Mouse (Mus musculus): ENCODE results near the gene Serpina3n. TPM values are rescaled to one million over a fixed set of nuclear protein-coding genes. Genes with fewer than 3 reads are reported as not detected.
"Not testable (repeated sequence)": the region's sequence is repeated elsewhere in the genome, so short reads cannot be mapped to it uniquely, and the experiment has no call there.

Serpina3n gene
- polyA plus RNA-seq, 1 experiment from 2014 or later, result 0.08 TPM

DNA sequence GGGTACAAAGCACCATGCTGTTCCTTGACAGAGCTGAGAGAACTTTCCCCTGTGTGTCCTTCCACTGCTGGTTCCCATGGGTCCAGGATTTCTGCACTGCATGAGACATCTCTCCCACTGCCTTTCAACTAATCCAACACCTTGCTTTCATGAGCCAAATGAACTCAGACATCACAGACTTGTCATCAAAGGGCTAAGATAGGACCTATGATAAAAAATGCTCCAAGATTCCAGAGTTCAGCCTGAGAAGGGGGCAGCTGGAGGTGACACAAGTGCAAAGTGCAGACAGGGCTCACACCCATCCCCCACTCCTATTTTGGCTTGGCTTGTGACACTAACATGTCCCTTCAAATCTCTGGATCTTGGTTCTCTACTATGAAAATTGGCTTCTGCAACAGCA is 18.1 kb upstream of the Serpina3n start:
- ATAC-seq (ENCODE audit: low FRiP score) (no peak), DNase-seq (ENCODE audit: low spot score) (no peak)
- Histone ChIP-seq H3K4me2 (replicated peaks; ENCODE audit: low read depth, low read length) (no peak overlapping the region), H3K9ac (ENCODE audit: low read depth, low read length) (no peak overlapping the region), H3K4me1 (replicated peaks; ENCODE audit: control insufficient read depth, insufficient read depth, low read length) (no peaks in the 10 kb centered on the region), H3K36me3 (ENCODE audit: control insufficient read depth, insufficient read depth, low read length) (no peaks in the 10 kb centered on the region), H3K4me3 (ENCODE audit: low read depth, low read length) (no peak overlapping the region), H3K9me3 (ENCODE audit: control insufficient read depth, low read length) (no peaks in the 10 kb centered on the region), H3K27ac (ENCODE audit: low read depth, low read length) (no peak overlapping the region), H3K27me3 (ENCODE audit: control insufficient read depth, insufficient read depth, low read length) (no peaks in the 10 kb centered on the region)

- H3K9me3 ChIP-seq (ENCODE audit: control insufficient read depth, low read length); ATAC-seq (ENCODE audit: low FRiP score); H3K36me3 ChIP-seq (ENCODE audit: control insufficient read depth, insufficient read depth, low read length); H3K4me2 ChIP-seq (replicated peaks; ENCODE audit: low read depth, low read length); H3K27ac ChIP-seq (ENCODE audit: low read depth, low read length); H3K4me3 ChIP-seq (ENCODE audit: low read depth, low read length); H3K4me1 ChIP-seq (replicated peaks; ENCODE audit: control insufficient read depth, insufficient read depth, low read length); H3K9ac ChIP-seq (ENCODE audit: low read depth, low read length); DNase-seq (ENCODE audit: low spot score); H3K27me3 ChIP-seq (ENCODE audit: control insufficient read depth, insufficient read depth, low read length): not testable (repeated sequence)
- 58% methylated on average over 2 of the region's 2 CpGs for WGBS
Measured at GRCm38 (mm10) chr12:104391057-104391456, 15.5 kb upstream of the Serpina3n start.

DNA sequence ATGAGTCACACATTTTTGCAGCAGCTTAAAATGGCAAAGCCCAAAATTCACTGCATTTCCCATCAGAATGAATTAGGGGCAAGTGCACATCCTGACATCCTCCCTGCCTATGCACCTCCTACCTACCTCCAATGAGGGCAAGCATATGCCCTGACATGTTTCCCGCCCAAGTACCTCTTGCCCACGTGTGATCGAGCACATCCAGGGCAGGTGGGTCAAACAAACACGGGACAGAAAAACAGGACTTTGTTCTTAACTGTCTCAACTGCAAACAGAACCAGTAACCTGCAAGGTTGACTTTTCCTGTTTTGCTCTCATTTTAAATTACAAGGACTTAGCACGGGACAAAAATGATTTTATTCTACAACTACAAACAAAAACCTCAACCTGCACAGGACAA is 2.6 kb upstream of the Serpina3n start:
- 85% methylated on average over 5 of the region's 5 CpGs for WGBS
- Histone ChIP-seq H3K4me1 (replicated peaks; ENCODE audit: control insufficient read depth, insufficient read depth, low read length) (no peaks in the 10 kb centered on the region), H3K9ac (ENCODE audit: low read depth, low read length) (no peak overlapping the region), H3K27me3 (ENCODE audit: control insufficient read depth, insufficient read depth, low read length) (no peaks in the 10 kb centered on the region), H3K9me3 (ENCODE audit: control insufficient read depth, low read length) (no peaks in the 10 kb centered on the region), H3K36me3 (ENCODE audit: control insufficient read depth, insufficient read depth, low read length) (no peaks in the 10 kb centered on the region), H3K4me3 (ENCODE audit: low read depth, low read length) (no peak overlapping the region), H3K4me2 (replicated peaks; ENCODE audit: low read depth, low read length) (no peak overlapping the region), H3K27ac (ENCODE audit: low read depth, low read length) (no peak overlapping the region)
- ATAC-seq (ENCODE audit: low FRiP score), result no peak
- no peak for DNase-seq (ENCODE audit: low spot score)

GRCm38 (mm10) chr12:104412507-104412906 is 6.0 kb downstream of the Serpina3n start:
- no peak overlapping the region for H3K4me2 ChIP-seq (replicated peaks; ENCODE audit: low read depth, low read length)
- no peak overlapping the region for H3K4me3 ChIP-seq (ENCODE audit: low read depth, low read length)
- no peak overlapping the region for H3K9ac ChIP-seq (ENCODE audit: low read depth, low read length)
- no peaks in the 10 kb centered on the region for H3K27me3 ChIP-seq (ENCODE audit: control insufficient read depth, insufficient read depth, low read length)
- no peak overlapping the region for H3K27ac ChIP-seq (ENCODE audit: low read depth, low read length)
- H3K36me3 ChIP-seq (ENCODE audit: control insufficient read depth, insufficient read depth, low read length), result no peaks in the 10 kb centered on the region
- DNase-seq (ENCODE audit: low spot score), result no peak
- 88% methylated on average over 6 of the region's 6 CpGs for WGBS
- no peaks in the 10 kb centered on the region for H3K9me3 ChIP-seq (ENCODE audit: control insufficient read depth, low read length)
- no peak for ATAC-seq (ENCODE audit: low FRiP score)
- H3K4me1 ChIP-seq (replicated peaks; ENCODE audit: control insufficient read depth, insufficient read depth, low read length), result no peaks in the 10 kb centered on the region

GRCm38 (mm10) chr12:104414576-104414975 is 8.0 kb downstream of the Serpina3n start:
- no peaks in the 10 kb centered on the region for H3K27me3 ChIP-seq (ENCODE audit: control insufficient read depth, insufficient read depth, low read length)
- H3K36me3 ChIP-seq (ENCODE audit: control insufficient read depth, insufficient read depth, low read length), result no peaks in the 10 kb centered on the region
- no peaks in the 10 kb centered on the region for H3K9me3 ChIP-seq (ENCODE audit: control insufficient read depth, low read length)
- DNase-seq (ENCODE audit: low spot score) (no peak), ATAC-seq (ENCODE audit: low FRiP score) (no peak)
- H3K4me2 ChIP-seq (replicated peaks; ENCODE audit: low read depth, low read length), result no peak overlapping the region
- no peak overlapping the region for H3K9ac ChIP-seq (ENCODE audit: low read depth, low read length)
- 80% methylated on average over 2 of the region's 2 CpGs for WGBS
- no peaks in the 10 kb centered on the region for H3K4me1 ChIP-seq (replicated peaks; ENCODE audit: control insufficient read depth, insufficient read depth, low read length)
- no peak overlapping the region for H3K27ac ChIP-seq (ENCODE audit: low read depth, low read length)
- H3K4me3 ChIP-seq (ENCODE audit: low read depth, low read length), result no peak overlapping the region

DNA sequence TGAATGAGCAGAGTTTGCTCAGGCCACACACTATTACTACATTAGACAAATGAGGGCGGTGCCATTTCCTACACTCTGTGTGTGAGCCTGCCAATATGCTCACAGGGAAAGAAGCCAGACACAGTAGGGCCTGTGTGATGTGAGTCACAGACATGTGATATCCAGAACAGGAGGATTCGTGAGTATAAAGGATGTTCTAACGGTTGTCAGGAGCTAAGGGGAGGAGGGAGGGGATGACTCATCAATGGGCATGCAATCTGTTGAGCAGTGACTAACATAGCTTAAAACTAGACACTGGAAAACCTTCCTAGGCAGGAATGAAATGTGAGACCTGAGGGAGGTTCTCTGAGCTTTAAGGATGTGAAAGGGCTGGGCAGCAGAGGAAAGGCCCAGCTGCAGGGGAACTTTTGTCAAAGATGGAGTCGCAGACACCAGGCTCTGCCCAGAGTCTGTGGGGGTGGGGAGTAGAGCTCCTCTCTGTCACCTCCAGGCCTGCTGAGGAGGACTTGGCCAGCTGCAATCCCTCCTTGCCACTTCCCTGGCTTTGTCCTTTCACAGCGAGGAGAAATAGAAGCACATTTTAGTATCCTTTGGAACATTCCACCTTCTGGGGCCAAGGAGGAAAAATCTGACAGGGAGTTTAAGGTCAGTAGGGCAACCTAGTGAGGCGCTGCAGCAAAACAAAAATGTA is 9.2 kb downstream of the Serpina3n start:
- Histone ChIP-seq H3K27me3 (ENCODE audit: control insufficient read depth, insufficient read depth, low read length) (no peaks in the 10 kb centered on the region), H3K27ac (ENCODE audit: low read depth, low read length) (no peak overlapping the region), H3K9me3 (ENCODE audit: control insufficient read depth, low read length) (no peaks in the 10 kb centered on the region), H3K36me3 (ENCODE audit: control insufficient read depth, insufficient read depth, low read length) (no peaks in the 10 kb centered on the region), H3K4me2 (replicated peaks; ENCODE audit: low read depth, low read length) (no peak overlapping the region), H3K9ac (ENCODE audit: low read depth, low read length) (no peak overlapping the region), H3K4me3 (ENCODE audit: low read depth, low read length) (no peak overlapping the region), H3K4me1 (replicated peaks; ENCODE audit: control insufficient read depth, insufficient read depth, low read length) (no peaks in the 10 kb centered on the region)
- ATAC-seq (ENCODE audit: low FRiP score) (no peak), DNase-seq (ENCODE audit: low spot score) (no peak)
- WGBS, result 68% methylated on average over 6 of the region's 6 CpGs

GRCm38 (mm10) chr12:104418340-104419135 is 12.0 kb downstream of the Serpina3n start:
- Histone ChIP-seq H3K36me3 (ENCODE audit: control insufficient read depth, insufficient read depth, low read length) (no peaks in the 10 kb centered on the region), H3K4me2 (replicated peaks; ENCODE audit: low read depth, low read length) (peak overlapping the region; percentile 31), H3K4me1 (replicated peaks; ENCODE audit: control insufficient read depth, insufficient read depth, low read length) (no peaks in the 10 kb centered on the region), H3K9me3 (ENCODE audit: control insufficient read depth, low read length) (no peaks in the 10 kb centered on the region), H3K27me3 (ENCODE audit: control insufficient read depth, insufficient read depth, low read length) (no peaks in the 10 kb centered on the region), H3K9ac (ENCODE audit: low read depth, low read length) (no peak overlapping the region), H3K4me3 (ENCODE audit: low read depth, low read length) (no peak overlapping the region), H3K27ac (ENCODE audit: low read depth, low read length) (no peak overlapping the region)
- ATAC-seq (ENCODE audit: low FRiP score) (peak; percentile 82), DNase-seq (ENCODE audit: low spot score) (peak; percentile 91)
- WGBS, result 20% methylated on average over 14 of the region's 17 CpGs

DNA sequence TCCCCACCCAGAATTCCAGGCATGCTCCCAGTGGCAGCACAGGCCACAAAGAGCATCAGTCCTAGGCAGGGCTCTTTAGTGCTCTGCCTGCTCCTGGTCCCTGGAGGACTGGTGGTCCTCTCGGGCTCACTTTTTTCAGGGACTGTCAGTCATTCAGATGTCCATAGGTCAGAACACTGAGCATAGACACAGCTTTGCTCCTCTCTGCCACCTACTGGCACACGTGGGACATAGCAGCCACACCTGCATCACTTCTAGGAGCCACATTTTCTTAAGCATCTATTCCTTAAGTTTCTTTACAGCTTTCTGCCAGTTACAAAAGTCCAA is 12.6 kb downstream of the Serpina3n start:
- H3K4me1 ChIP-seq (replicated peaks; ENCODE audit: control insufficient read depth, insufficient read depth, low read length), result no peaks in the 10 kb centered on the region
- no peaks in the 10 kb centered on the region for H3K36me3 ChIP-seq (ENCODE audit: control insufficient read depth, insufficient read depth, low read length)
- no peak overlapping the region for H3K4me3 ChIP-seq (ENCODE audit: low read depth, low read length)
- H3K27ac ChIP-seq (ENCODE audit: low read depth, low read length), result no peak overlapping the region
- no peak overlapping the region for H3K9ac ChIP-seq (ENCODE audit: low read depth, low read length)
- no peaks in the 10 kb centered on the region for H3K27me3 ChIP-seq (ENCODE audit: control insufficient read depth, insufficient read depth, low read length)
- 14% methylated on average over 2 of the region's 2 CpGs for WGBS
- no peak overlapping the region for H3K4me2 ChIP-seq (replicated peaks; ENCODE audit: low read depth, low read length)
- peak; percentile 46 for ATAC-seq (ENCODE audit: low FRiP score)
- DNase-seq (ENCODE audit: low spot score), result peak; percentile 47
- no peaks in the 10 kb centered on the region for H3K9me3 ChIP-seq (ENCODE audit: control insufficient read depth, low read length)
